Mouse (Mus musculus): Measurements from ENCODE around the gene Kcnk18. TPM values are rescaled to one million over a fixed set of nuclear protein-coding genes. Genes with fewer than 3 reads are reported as not detected.

The Kcnk18 gene
- not detected for total RNA-seq (2023)

GRCm38 (mm10) chr19:59218991-59219390, at the start of gene Kcnk18:
Gene Kcnk18 (plus strand): TSS chr19:59219214.

GRCm38 (mm10) chr19:59169936-59170765, 48.9 kb upstream of the Kcnk18 start, which contains the start of gene Vax1:
Gene Vax1 (minus strand): TSS chr19:59170056.

DNA sequence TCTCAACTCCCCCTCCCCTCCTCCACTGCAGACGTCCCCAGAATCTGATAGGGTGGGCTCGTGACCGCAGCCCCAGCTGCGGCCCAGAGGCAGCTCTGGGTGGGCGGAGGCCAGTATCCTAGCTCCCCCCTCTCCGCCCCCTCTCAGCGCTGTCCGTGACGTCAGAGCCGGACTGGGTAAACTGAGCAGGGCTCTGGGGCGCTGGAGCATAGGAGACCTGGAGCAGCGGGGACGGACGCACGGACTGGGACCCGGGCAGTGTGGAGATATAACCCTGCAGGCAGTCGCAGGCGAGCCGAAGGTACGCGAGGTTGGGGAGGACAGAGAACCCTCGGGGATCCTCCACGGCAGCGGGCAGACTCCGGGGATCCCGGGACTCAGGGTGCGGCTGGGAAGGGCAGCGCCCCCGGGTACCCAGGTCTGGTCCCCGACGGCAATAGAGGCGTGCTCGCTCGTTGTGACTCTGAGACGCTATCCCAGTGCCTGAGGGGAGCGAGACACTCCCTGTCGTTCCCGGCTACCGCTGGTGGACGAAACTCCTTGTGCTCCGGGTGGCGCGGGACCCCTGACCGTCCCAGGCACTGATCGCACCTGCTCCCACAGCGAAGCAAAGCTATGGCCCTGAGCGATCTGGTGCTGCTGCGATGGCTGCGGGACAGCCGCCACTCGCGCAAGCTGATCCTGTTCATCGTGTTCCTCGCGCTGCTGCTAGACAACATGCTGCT, 41.9 kb downstream of the Kcnk18 start, which contains the start of gene Slc18a2:
Slc18a2 (plus strand) TSS at position 179 of the 725 bp plus-strand sequence.

Other genes starting within 250 kb of the Kcnk18 start
- 0.49 TPM for gene Shtn1, start 143.1 kb upstream of the Kcnk18 start, total RNA-seq (2023)
- not detected for gene Vax1, start 49.2 kb upstream of the Kcnk18 start, total RNA-seq (2023)
- 0.18 TPM for gene Slc18a2, start 41.7 kb downstream of the Kcnk18 start, total RNA-seq (2023)
- gene Rps12-ps3, start 103.1 kb downstream of the Kcnk18 start, total RNA-seq (2023): 1,554 TPM
- gene Pdzd8, start 126.6 kb downstream of the Kcnk18 start, total RNA-seq (2023): 40.9 TPM
- not detected for gene Emx2, start 239.2 kb downstream of the Kcnk18 start, total RNA-seq (2023)